Mouse (Mus musculus): Measurements from ENCODE around the gene Nrn1.

DNA sequence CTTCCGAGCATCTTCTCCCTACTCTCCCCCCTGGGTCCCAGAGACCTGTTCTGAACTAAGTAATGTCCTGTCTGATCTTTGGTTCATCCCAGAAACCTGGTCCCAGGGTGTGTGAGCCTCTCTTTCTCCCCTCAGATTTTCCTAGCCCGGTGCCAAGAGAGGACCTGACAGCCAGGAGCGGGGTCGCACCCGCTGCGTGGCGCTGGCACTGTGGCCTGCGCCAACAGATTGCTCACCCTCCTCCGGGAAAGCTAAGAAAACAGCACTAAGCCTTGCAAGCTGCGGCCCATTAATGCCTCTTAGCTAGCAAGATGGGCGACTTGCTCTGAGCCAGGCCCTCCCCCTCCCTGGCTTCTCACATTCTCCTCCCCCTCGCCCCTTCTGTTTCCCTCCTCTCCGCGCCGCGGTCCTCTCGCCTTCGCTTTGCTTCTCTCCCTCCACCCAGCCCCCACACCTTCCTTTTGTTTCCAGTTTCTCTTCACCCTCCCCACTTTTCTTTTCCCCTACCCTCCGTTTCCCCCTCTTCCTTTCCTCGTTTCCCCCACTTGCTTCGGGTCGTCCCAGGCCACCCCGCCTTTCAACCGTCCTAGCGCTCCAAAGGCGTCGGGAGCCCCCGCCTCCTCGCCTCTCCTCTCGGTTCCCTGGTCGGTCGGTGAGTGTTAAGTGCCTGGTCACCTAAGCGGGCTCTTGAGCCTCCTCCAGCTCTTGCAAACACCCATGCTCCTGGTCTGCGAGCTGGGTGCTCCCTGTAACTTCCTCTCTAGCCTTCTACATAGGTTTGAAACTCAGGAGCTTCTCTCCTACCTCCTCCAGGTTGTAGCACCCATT, 7.8 kb downstream of the Nrn1 start:
- TF ChIP-seq CTCF (IDR thresholded peaks at IDR 0.05; ENCODE audit: control insufficient read depth, insufficient read depth, insufficient replicate concordance, low read depth, low read length), result no peak
- no peak for TF ChIP-seq POLR2A (IDR thresholded peaks at IDR 0.05; ENCODE audit: control insufficient read depth, low read depth, low read length)
